Comparison of ENCODE assay signal across 13 mouse cellular contexts in genomic region chr8:80318231-80318870, GRCm38 (mm10).
A peak's percentile ranks its signal among the peaks of the same experiment; 100 is the strongest.
DNase-seq lines count a peak whose midpoint lies in the region; ATAC-seq lines count a peak whose summit lies in the region.
"Had no signal": no experiment of that assay in that cellular context is flagged by ENCODE, and none has a peak within 500 bp of the region (broad histone marks: within the 10 kb centered on the region; RNA-seq: fewer than 3 reads in every experiment).

No protein-coding gene starts in this region.

- peak; percentile 11 for DNase-seq in lung, postnatal 10 days
- DNase-seq in lung, postnatal 14 days = no peak
- DNase-seq in embryo, embryonic 9.5 days (ENCODE audit: extremely low spot score) = peak; percentile 27
- peak; percentile 74 for DNase-seq in limb, embryonic 10.5 days (ENCODE audit: low spot score)
- no peak for DNase-seq in c-Kit-positive CD71-positive TER-119-positive erythroid progenitor cells, embryonic 14.5 days (ENCODE audit: low spot score)
- no peak for DNase-seq in layer of hippocampus, adult 9-10 months (ENCODE audit: low spot score)
- DNase-seq: adrenal gland, postnatal 14 days; cerebellum, adult 9-10 months; kidney, postnatal 25 days had no signal

- ATAC-seq in neural tube, embryonic 15.5 days (ENCODE audit: low FRiP score) = peak; percentile 57
- ATAC-seq: forebrain, embryonic 13.5 days; Patski had no signal

- no peaks in the 10 kb centered on the region for H3K36me3 ChIP-seq in limb, embryonic 10.5 days
- no peaks in the 10 kb centered on the region for H3K36me3 ChIP-seq in neural tube, embryonic 15.5 days

- H3K9ac ChIP-seq in neural tube, embryonic 15.5 days (replicated peaks) = no peak overlapping the region
- H3K9ac ChIP-seq: forebrain, embryonic 13.5 days had no signal

- no peaks in the 10 kb centered on the region for H3K9me3 ChIP-seq in limb, embryonic 10.5 days (replicated peaks)
- H3K9me3 ChIP-seq in neural tube, embryonic 15.5 days (replicated peaks) = no peaks in the 10 kb centered on the region
- H3K9me3 ChIP-seq: forebrain, embryonic 13.5 days had no signal

- WGBS in limb, embryonic 10.5 days = 25% methylated on average over 6 of the region's 6 CpGs
- WGBS in neural tube, embryonic 15.5 days = 21% methylated on average over 6 of the region's 6 CpGs

- peak overlapping the region; percentile 80 for H3K27ac ChIP-seq in limb, embryonic 10.5 days
- peak overlapping the region; percentile 18 for H3K27ac ChIP-seq in neural tube, embryonic 15.5 days (replicated peaks)
- H3K27ac ChIP-seq: forebrain, embryonic 13.5 days had no signal

- H3K4me3 ChIP-seq in limb, embryonic 10.5 days = no peak overlapping the region
- no peak overlapping the region for H3K4me3 ChIP-seq in neural tube, embryonic 15.5 days (replicated peaks)
- H3K4me3 ChIP-seq: forebrain, embryonic 13.5 days had no signal

- H3K27me3 ChIP-seq in limb, embryonic 10.5 days (ENCODE audit: low read depth, poor library complexity, severe bottlenecking) = peaks cover 9% of the 10 kb centered on the region; the same call in 1 of the 2 replicates
- no peaks in the 10 kb centered on the region for H3K27me3 ChIP-seq in neural tube, embryonic 15.5 days (replicated peaks)
- H3K27me3 ChIP-seq: forebrain, embryonic 13.5 days had no signal

- peaks cover 62% of the 10 kb centered on the region for H3K4me1 ChIP-seq in limb, embryonic 10.5 days
- peaks cover 37% of the 10 kb centered on the region for H3K4me1 ChIP-seq in neural tube, embryonic 15.5 days

- no peak overlapping the region for H3K4me2 ChIP-seq in neural tube, embryonic 15.5 days
- H3K4me2 ChIP-seq: forebrain, embryonic 13.5 days; midbrain, embryonic 11.5 days had no signal

Comparison
In these comparisons a context has a peak if more than half of its experiments do, and no peak if none do; other contexts are left out.
1. DNase-seq: peak in lung, postnatal 10 days (single experiment), embryo, embryonic 9.5 days (single experiment) and limb, embryonic 10.5 days (single experiment); none in lung, postnatal 14 days (single experiment), c-Kit-positive CD71-positive TER-119-positive erythroid progenitor cells, embryonic 14.5 days (single experiment) and layer of hippocampus, adult 9-10 months (single experiment).